Mouse (Mus musculus) lung, postnatal 0 days (tissue): ENCODE results near the gene Pagr1b. TPM values are rescaled to one million over a fixed set of nuclear protein-coding genes. Genes with fewer than 3 reads are reported as not detected.

Experiments used
- ATAC-seq: fragments of 200-750 bp; cut with Nextera tagmentation; 2 replicates; pipeline ENCODE4 v1.8.0; 2017; ENCODE audit warnings: moderate library complexity
- DNase-seq: peaks from one replicate; pipeline ENCODE4 v3.0.0-alpha.2; 2016; ENCODE audit warnings: low spot score
- H3K27ac ChIP-seq: fragments of 300-500 bp; sonication (generic); 2 replicates; pipeline ENCODE4 v1.5.1; 2014; ENCODE audit warnings: antibody characterized with exemption, mild to moderate bottlenecking, low read length, mixed read lengths
- H3K27me3 ChIP-seq: fragments of 300-500 bp; sonication (generic); replicated peaks from 2 replicates; pipeline ENCODE4 v1.6.1; 2014; ENCODE audit warnings: low read length, mixed read lengths; ENCODE audit not compliant: insufficient read depth
- H3K36me3 ChIP-seq: fragments of 300-500 bp; sonication (generic); 2 replicates; pipeline ENCODE4 v1.6.1; 2014; ENCODE audit warnings: low read length, mixed read lengths; ENCODE audit not compliant: insufficient read depth
- H3K4me1 ChIP-seq: fragments of 300-500 bp; sonication (generic); 2 replicates; pipeline ENCODE4 v1.6.1; 2014; ENCODE audit warnings: antibody characterized with exemption, low read depth, low read length, mixed read lengths; ENCODE audit not compliant: insufficient read depth
- H3K4me2 ChIP-seq: fragments of 300-500 bp; sonication (generic); replicated peaks from 2 replicates; pipeline ENCODE4 v1.6.1; 2014; ENCODE audit warnings: low read depth, mild to moderate bottlenecking, low read length, moderate library complexity, mixed read lengths
- H3K4me3 ChIP-seq: fragments of 300-500 bp; sonication (generic); 2 replicates; pipeline ENCODE4 v1.5.1; 2014; ENCODE audit warnings: low read depth, low read length
- H3K9ac ChIP-seq: fragments of 300-500 bp; sonication (generic); replicated peaks from 2 replicates; pipeline ENCODE4 v1.6.1; 2014; ENCODE audit warnings: low read depth, mild to moderate bottlenecking
- H3K9me3 ChIP-seq: fragments of 300-500 bp; sonication (generic); 2 replicates; pipeline ENCODE4 v1.6.1; 2016; ENCODE audit warnings: low read length, mixed read lengths
- CTCF ChIP-seq: IDR thresholded peaks from 2 replicates; pipeline ENCODE4 v1.5.1; 2016; ENCODE audit warnings: antibody characterized with exemption, mild to moderate bottlenecking
- EP300 ChIP-seq: IDR thresholded peaks from 2 replicates; pipeline ENCODE4 v1.6.1; 2016; ENCODE audit warnings: antibody characterized with exemption, mild to moderate bottlenecking, control low read depth
- WGBS: fragments of 180-500 bp; shearing (Covaris S2); extraction: QIAGEN DNeasy Blood & Tissue Kit; methylation state at CpG from one replicate; pipeline ENCODE4 v1.1.7; 2014; 5-methylcytosine and 5-hydroxymethylcytosine counted together
- microRNA-seq: library from miRNA; unstranded; fragments of <30 nt; microRNA quantifications from one replicate; pipeline ENCODE4, GENCODE M21; 2016
- polyA plus RNA-seq: library from polyadenylated mRNA; unstranded; fragments of >200 nt; fragmentation: Nextera tagmentation; extraction: Ambion mirVana; gene quantifications from 2 replicates; pipeline ENCODE4 v1.2.1, GENCODE M21; 2015

The Pagr1b gene
- polyA plus RNA-seq, 1 experiment from 2014 or later: 1.1 TPM

DNA sequence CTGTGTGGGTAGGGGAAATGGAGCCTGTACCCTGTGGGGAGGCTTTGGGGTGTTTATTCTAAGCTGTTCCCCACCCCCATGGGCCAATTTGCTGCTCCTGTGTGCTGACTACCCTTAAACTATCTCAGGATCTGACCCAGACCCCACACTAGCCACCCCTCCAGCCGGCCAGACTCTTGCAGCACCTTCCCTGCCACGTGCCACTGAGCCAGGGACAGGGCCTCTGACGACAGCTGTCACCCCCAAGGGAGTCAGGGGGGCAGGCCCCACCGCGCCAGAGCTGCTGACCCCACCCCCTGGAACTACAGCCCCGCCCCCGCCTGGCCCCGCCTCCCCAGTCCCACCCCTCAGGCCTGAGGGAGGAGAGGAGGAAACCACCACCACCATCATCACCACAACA is 63.6 kb downstream of the Pagr1b start:
- H3K9me3 ChIP-seq: no peaks in the 10 kb centered on the region
- no peak for DNase-seq
- H3K36me3 ChIP-seq: no peaks in the 10 kb centered on the region
- TF ChIP-seq CTCF: no peak
- TF ChIP-seq EP300: no peak
- ATAC-seq: no peak
- WGBS: 0% methylated on average over 6 of the region's 8 CpGs
- H3K9ac ChIP-seq: no peak overlapping the region
- H3K4me3 ChIP-seq: no peak overlapping the region
- H3K27ac ChIP-seq: no peak overlapping the region
- no peak overlapping the region for H3K4me2 ChIP-seq
- peaks cover 13% of the 10 kb centered on the region for H3K27me3 ChIP-seq
- peaks cover 5% of the 10 kb centered on the region; the same call in 1 of the 2 replicates for H3K4me1 ChIP-seq

DNA sequence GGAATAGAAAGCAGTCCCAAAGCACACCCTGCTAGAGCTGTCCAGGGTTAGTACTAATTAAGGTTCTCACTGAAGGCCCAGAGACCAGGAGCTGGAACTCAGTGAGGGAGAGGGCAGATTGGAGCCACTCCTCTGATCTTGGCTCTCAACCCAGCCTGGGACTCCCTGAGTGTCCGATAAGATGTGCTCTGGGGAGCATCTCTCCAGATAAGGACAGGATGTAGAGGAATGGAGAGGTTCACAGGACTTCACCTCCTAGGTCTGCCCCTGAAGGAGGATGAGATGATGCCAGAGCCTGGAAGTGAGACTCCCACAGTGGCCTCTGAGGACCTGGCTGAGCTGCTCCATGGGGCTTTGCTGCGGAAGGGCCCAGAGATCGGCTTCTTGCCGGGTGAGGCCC is 64.5 kb downstream of the Pagr1b start:
- DNase-seq (no peak), ATAC-seq (no peak)
- Histone ChIP-seq H3K9ac (no peak overlapping the region), H3K4me3 (no peak overlapping the region), H3K27ac (no peak overlapping the region), H3K27me3 (peaks cover 13% of the 10 kb centered on the region), H3K36me3 (no peaks in the 10 kb centered on the region), H3K4me1 (peaks cover 5% of the 10 kb centered on the region; the same call in 1 of the 2 replicates), H3K9me3 (no peaks in the 10 kb centered on the region), H3K4me2 (no peak overlapping the region)
- 15% methylated on average over 4 of the region's 4 CpGs for WGBS
- TF ChIP-seq EP300: no peak
- no peak for TF ChIP-seq CTCF

Small RNA genes lying within 50 kb of the gene (microRNA-seq; reads per million reads assigned to microRNA genes)
- gene Gm44343: not detected

Other genes starting within 250 kb of the Pagr1b start
- 325 and 340 TPM in 2 replicates for gene Ypel3, start 239.5 kb downstream of the Pagr1b start, polyA plus RNA-seq
- 0.56 and 0.74 TPM in 2 replicates for gene Tbx6, start 235.0 kb downstream of the Pagr1b start, polyA plus RNA-seq
- gene Ppp4c, start 224.0 kb downstream of the Pagr1b start, polyA plus RNA-seq: 150 and 151 TPM in 2 replicates
- 0.13 and 0.19 TPM in 2 replicates for gene Fam57b, start 218.8 kb downstream of the Pagr1b start, polyA plus RNA-seq
- gene 4930451I11Rik, start 184.8 kb downstream of the Pagr1b start, polyA plus RNA-seq: not detected in 2 replicates
- 0.20 and 0.33 TPM in 2 replicates for gene Doc2a, start 169.1 kb downstream of the Pagr1b start, polyA plus RNA-seq
- gene Hirip3, start 154.5 kb downstream of the Pagr1b start, polyA plus RNA-seq: 8.4 and 9.3 TPM in 2 replicates
- gene Ino80e, start 154.1 kb downstream of the Pagr1b start, polyA plus RNA-seq: 52.2 and 54.7 TPM in 2 replicates
- gene Taok2, start 131.8 kb downstream of the Pagr1b start, polyA plus RNA-seq: 36.1 and 39.0 TPM in 2 replicates
- 42.5 and 45.0 TPM in 2 replicates for gene Tmem219, start 93.6 kb downstream of the Pagr1b start, polyA plus RNA-seq
- 12.1 and 14.9 TPM in 2 replicates for gene Kctd13, start 87.6 kb downstream of the Pagr1b start, polyA plus RNA-seq
- gene Asphd1, start 66.9 kb downstream of the Pagr1b start, polyA plus RNA-seq: not detected in 2 replicates
- 1.7 and 3.0 TPM in 2 replicates for gene Sez6l2, start 65.9 kb downstream of the Pagr1b start, polyA plus RNA-seq
- gene Cdipt, start 40.6 kb downstream of the Pagr1b start, polyA plus RNA-seq: 164 and 173 TPM in 2 replicates
- gene Cdiptos, start 40.4 kb downstream of the Pagr1b start, polyA plus RNA-seq: 3.0 and 3.3 TPM in 2 replicates
- 44.6 and 50.3 TPM in 2 replicates for gene Mvp, start 1.9 kb downstream of the Pagr1b start, polyA plus RNA-seq
- gene Pagr1a, start 868 bp upstream of the Pagr1b start, polyA plus RNA-seq: 20.7 and 28.3 TPM in 2 replicates
- gene Gm42742, start 4.6 kb upstream of the Pagr1b start, polyA plus RNA-seq: 28.5 and 29.3 TPM in 2 replicates
- gene Prrt2, start 4.7 kb upstream of the Pagr1b start, polyA plus RNA-seq: 1.0 and 1.3 TPM in 2 replicates
- 36.1 and 37.0 TPM in 2 replicates for gene Maz, start 10.6 kb upstream of the Pagr1b start, polyA plus RNA-seq
- gene Kif22, start 26.0 kb upstream of the Pagr1b start, polyA plus RNA-seq: 7.0 and 9.2 TPM in 2 replicates
- 0.20 and 0.30 TPM in 2 replicates for gene Zg16, start 70.8 kb upstream of the Pagr1b start, polyA plus RNA-seq
- 14.6 and 16.0 TPM in 2 replicates for gene AI467606, start 74.9 kb upstream of the Pagr1b start, polyA plus RNA-seq
- 0.14 and 0.21 TPM in 2 replicates for gene Qprt, start 105.7 kb upstream of the Pagr1b start, polyA plus RNA-seq
- gene Spn, start 121.3 kb upstream of the Pagr1b start, polyA plus RNA-seq: 0.73 and 0.83 TPM in 2 replicates
- 28.4 and 29.6 TPM in 2 replicates for gene Cd2bp2, start 179.6 kb upstream of the Pagr1b start, polyA plus RNA-seq
- 14.4 and 15.0 TPM in 2 replicates for gene Tbc1d10b, start 192.0 kb upstream of the Pagr1b start, polyA plus RNA-seq
- gene Mylpf, start 192.4 kb upstream of the Pagr1b start, polyA plus RNA-seq: 6.4 and 8.0 TPM in 2 replicates
- gene Zfp553, start 216.6 kb upstream of the Pagr1b start, polyA plus RNA-seq: 15.5 and 15.7 TPM in 2 replicates
- gene Sept1, start 216.6 kb upstream of the Pagr1b start, polyA plus RNA-seq: 13.0 TPM in 2 replicates
- gene Zfp771, start 227.8 kb upstream of the Pagr1b start, polyA plus RNA-seq: 34.9 and 36.9 TPM in 2 replicates
- 35.7 and 36.4 TPM in 2 replicates for gene Dctpp1, start 244.2 kb upstream of the Pagr1b start, polyA plus RNA-seq